Mouse (Mus musculus): ENCODE data around the gene Amacr. TPM values are rescaled to one million over a fixed set of nuclear protein-coding genes. Genes with fewer than 3 reads are reported as not detected.

Amacr gene
- total RNA-seq, 2 experiments from 2014 or later: 8.3 to 10.2 TPM

GRCm38 (mm10) chr15:10980712-10981111 is 844 bp upstream of the Amacr start:
- no peak for DNase-seq (ENCODE audit: low spot score in 2 of 2)
- intact Hi-C loops (cut with DNase I): loop anchor here (2.0 to 10.0 kb wide), 2 partner anchors 60 to 496 kb away; partner anchors contain the start of genes Brix1 and Rad1

- no peak for DNase-seq (ENCODE audit: low spot score in 2 of 2)
- intact Hi-C loops (cut with DNase I): loop anchor here (10.0 kb wide), 1 partner anchor 497 kb away; the partner anchor contains the start of genes Brix1 and Rad1
Measured at GRCm38 (mm10) chr15:10982064-10982435, 494 bp downstream of the Amacr start.

GRCm38 (mm10) chr15:10985756-10986155 is 4.2 kb downstream of the Amacr start:
- DNase-seq (ENCODE audit: low spot score in 2 of 2): no peak
- intact Hi-C loops (cut with DNase I): loop anchor here (10.0 kb wide), 1 partner anchor 501 kb away; the partner anchor contains the start of genes Brix1 and Rad1

- intact Hi-C loops (cut with DNase I): loop anchor here (10.0 kb wide), 1 partner anchor 502 kb away; the partner anchor contains the start of genes Brix1 and Rad1
- peak in 1 of 2 experiments; percentile 48 for DNase-seq (ENCODE audit: low spot score in 2 of 2)
Measured at GRCm38 (mm10) chr15:10986477-10986876, 4.9 kb downstream of the Amacr start.

GRCm38 (mm10) chr15:10990411-10990810 is 8.9 kb downstream of the Amacr start:
- DNase-seq (ENCODE audit: low spot score in 2 of 2): no peak
- intact Hi-C loops (cut with DNase I): no loop called here

- intact Hi-C loops (cut with DNase I): no loop called here
- no peak for DNase-seq (ENCODE audit: low spot score in 2 of 2)
Measured at GRCm38 (mm10) chr15:10991566-10991965, 10.0 kb downstream of the Amacr start.

- peak in 1 of 2 experiments; percentile 7 for DNase-seq (ENCODE audit: low spot score in 2 of 2)
- intact Hi-C loops (cut with DNase I): no loop called here
Measured at GRCm38 (mm10) chr15:10999832-11000231, 18.3 kb downstream of the Amacr start.

- intact Hi-C loops (cut with DNase I): no loop called here
Measured at GRCm38 (mm10) chr15:11000421-11000820, 18.9 kb downstream of the Amacr start, which contains the start of gene Slc45a2. Slc45a2 (plus strand) TSS chr15:11000721.

GRCm38 (mm10) chr15:11003791-11004190 is 22.2 kb downstream of the Amacr start:
- intact Hi-C loops (cut with DNase I): no loop called here
- DNase-seq (ENCODE audit: low spot score in 2 of 2): no peak

More at GRCm38 (mm10) chr15:11000421-11000820, 18.9 kb downstream of the Amacr start, which contains the start of gene Slc45a2:
- no peak for DNase-seq (ENCODE audit: low spot score in 2 of 2)

- intact Hi-C loops (cut with DNase I): no loop called here
Measured at GRCm38 (mm10) chr15:11004646-11005045, 23.1 kb downstream of the Amacr start.

GRCm38 (mm10) chr15:11008756-11009155 is 27.2 kb downstream of the Amacr start:
- intact Hi-C loops (cut with DNase I): no loop called here

More at GRCm38 (mm10) chr15:11004646-11005045, 23.1 kb downstream of the Amacr start:
- DNase-seq (ENCODE audit: low spot score in 2 of 2): no peak

GRCm38 (mm10) chr15:11010976-11011548 is 29.5 kb downstream of the Amacr start:
- intact Hi-C loops (cut with DNase I): no loop called here
- no peak for DNase-seq (ENCODE audit: low spot score in 2 of 2)

More at GRCm38 (mm10) chr15:11008756-11009155, 27.2 kb downstream of the Amacr start:
- no peak for DNase-seq (ENCODE audit: low spot score in 2 of 2)

GRCm38 (mm10) chr15:11014931-11015330 is 33.4 kb downstream of the Amacr start:
- intact Hi-C loops (cut with DNase I): no loop called here
- no peak for DNase-seq (ENCODE audit: low spot score in 2 of 2)

- no peak for DNase-seq (ENCODE audit: low spot score in 2 of 2)
- intact Hi-C loops (cut with DNase I): no loop called here
Measured at GRCm38 (mm10) chr15:11026801-11027561, 45.4 kb downstream of the Amacr start.

GRCm38 (mm10) chr15:11030188-11030587 is 48.6 kb downstream of the Amacr start:
- no peak for DNase-seq (ENCODE audit: low spot score in 2 of 2)
- intact Hi-C loops (cut with DNase I): loop anchor here (10.0 kb wide), 1 partner anchor 935 kb away; no protein-coding TSS in a partner anchor

- DNase-seq (ENCODE audit: low spot score in 2 of 2): peak in 1 of 2 experiments; percentile 15
Measured at GRCm38 (mm10) chr15:11035947-11036474, 54.5 kb downstream of the Amacr start.

GRCm38 (mm10) chr15:11036535-11037375 is 55.2 kb downstream of the Amacr start:
- peak in 1 of 2 experiments; percentile 19 for DNase-seq (ENCODE audit: low spot score in 2 of 2)
- intact Hi-C loops (cut with DNase I): loop anchor here (2.0 to 10.0 kb wide), 3 partner anchors 116 to 928 kb away; no protein-coding TSS in a partner anchor

More at GRCm38 (mm10) chr15:11035947-11036474, 54.5 kb downstream of the Amacr start:
- intact Hi-C loops (cut with DNase I): loop anchor here (2.0 to 10.0 kb wide), 3 partner anchors 115 to 929 kb away; no protein-coding TSS in a partner anchor

- intact Hi-C loops (cut with DNase I): loop anchor here (2.0 to 10.0 kb wide), 3 partner anchors 117 to 927 kb away; no protein-coding TSS in a partner anchor
- DNase-seq (ENCODE audit: low spot score in 2 of 2): no peak
Measured at GRCm38 (mm10) chr15:11037376-11037695, 55.8 kb downstream of the Amacr start.

GRCm38 (mm10) chr15:11037711-11038110 is 56.2 kb downstream of the Amacr start, which contains the start of gene Rxfp3:
Rxfp3 (minus strand) TSS chr15:11037991.
- intact Hi-C loops (cut with DNase I): loop anchor here (2.0 to 10.0 kb wide), 4 partner anchors 117 to 927 kb away; no protein-coding TSS in a partner anchor
- peak in 1 of 2 experiments; percentile 11 for DNase-seq (ENCODE audit: low spot score in 2 of 2)

Measured in left cerebral cortex, postnatal 14 days (tissue).